21 mouse cellular contexts compared by ENCODE assay signal in the genomic region with DNA sequence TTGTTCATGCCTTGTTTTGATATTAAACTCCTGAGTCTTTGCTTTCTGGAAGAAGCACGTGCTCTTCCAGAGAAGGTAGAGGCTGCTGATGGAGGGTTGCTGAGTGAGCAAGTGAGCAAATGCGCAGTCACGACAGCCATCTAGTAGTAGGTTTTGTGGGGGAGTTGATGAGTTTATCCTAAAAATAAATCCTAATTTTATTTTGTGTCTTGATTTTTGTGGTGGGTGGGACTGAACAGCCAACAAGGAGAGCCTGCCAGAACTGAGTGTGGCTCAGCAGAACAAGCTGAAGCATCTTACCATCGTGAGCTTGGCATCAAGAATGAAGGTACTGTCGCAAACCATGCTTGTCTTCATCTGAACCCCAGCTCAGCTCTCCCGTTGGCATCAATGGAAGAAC. TPM values are rescaled to one million over a fixed set of nuclear protein-coding genes. Genes with fewer than 3 reads are reported as not detected.
A peak's percentile ranks its signal among the peaks of the same experiment; 100 is the strongest.
DNase-seq lines count a peak whose midpoint lies in the region; ATAC-seq and TF ChIP-seq lines count a peak whose summit lies in the region.
"Had no signal": no experiment of that assay in that cellular context is flagged by ENCODE, and none has a peak within 500 bp of the region (broad histone marks: within the 10 kb centered on the region; RNA-seq: fewer than 3 reads in every experiment).

No protein-coding gene starts in this region.

- peak; percentile 23 to 39 for DNase-seq in layer of hippocampus, adult 2 months (ENCODE audit: low spot score in 2 of 2)
- DNase-seq in layer of hippocampus, adult 9-10 months (ENCODE audit: low spot score) = no peak
- DNase-seq in liver, postnatal 0 days = no peak
- DNase-seq in liver, embryonic 11.5 days (ENCODE audit: low spot score) = no peak
- DNase-seq in left cerebral cortex, adult 9 months (ENCODE audit: low spot score in 2 of 2) = peak; percentile 21 to 33
- DNase-seq in telencephalon, adult 2 months (ENCODE audit: low read depth, low spot score) = peak; percentile 81
- DNase-seq in adrenal gland, adult 2 months = no peak
- DNase-seq: cerebellum, adult 11-12 months; cerebellum, postnatal 10 days; forebrain, postnatal 0 days; kidney, adult 2 months; lung, adult 2 months had no signal

- H3K4me2 ChIP-seq in liver, postnatal 0 days (ENCODE audit: low read depth, low read length) = no peak overlapping the region
- no peak overlapping the region for H3K4me2 ChIP-seq in liver, embryonic 11.5 days
- H3K4me2 ChIP-seq: hindbrain, embryonic 15.5 days; liver, embryonic 12.5 days; midbrain, embryonic 13.5 days had no signal

- no peak for ATAC-seq in liver, postnatal 0 days
- ATAC-seq in liver, embryonic 11.5 days (replicated peaks; ENCODE audit: low FRiP score) = no peak
- ATAC-seq: forebrain, postnatal 0 days; liver, embryonic 12.5 days; midbrain, embryonic 13.5 days had no signal

- WGBS in liver, postnatal 0 days (ENCODE audit: insufficient replicate concordance) = 91% methylated on average over 6 of the region's 6 CpGs
- 96% methylated on average over 6 of the region's 6 CpGs for WGBS in liver, embryonic 11.5 days

- peaks cover 53% of the 10 kb centered on the region for H3K36me3 ChIP-seq in liver, postnatal 0 days (replicated peaks; ENCODE audit: insufficient read depth, low read length)
- H3K36me3 ChIP-seq in liver, embryonic 11.5 days (ENCODE audit: control insufficient read depth, insufficient read depth, low read length) = peaks cover 20% of the 10 kb centered on the region; the same call in 1 of the 2 replicates

- H3K4me1 ChIP-seq in liver, postnatal 0 days (ENCODE audit: insufficient read depth) = no peaks in the 10 kb centered on the region; the same call in 1 of the 2 replicates
- no peaks in the 10 kb centered on the region for H3K4me1 ChIP-seq in liver, embryonic 11.5 days (replicated peaks; ENCODE audit: control insufficient read depth, insufficient read depth, low read length)
- H3K4me1 ChIP-seq: forebrain, embryonic 10.5 days; heart, embryonic 10.5 days; hindbrain, embryonic 15.5 days; limb, embryonic 10.5 days; liver, embryonic 12.5 days; megakaryocyte, embryonic 14.5 days; midbrain, embryonic 13.5 days had no signal

- no peak for TF ChIP-seq EP300 in liver, postnatal 0 days (IDR thresholded peaks at IDR 0.05; ENCODE audit: low read depth)

- H3K4me3 ChIP-seq in layer of hippocampus, adult 2 months = no peak overlapping the region
- H3K4me3 ChIP-seq in liver, postnatal 0 days (ENCODE audit: low read depth, low read length) = no peak overlapping the region
- H3K4me3 ChIP-seq in liver, embryonic 11.5 days (ENCODE audit: low read depth, low read length) = no peak overlapping the region
- H3K4me3 ChIP-seq: forebrain, embryonic 10.5 days; heart, embryonic 10.5 days; hindbrain, embryonic 15.5 days; limb, embryonic 10.5 days; liver, embryonic 12.5 days; megakaryocyte, embryonic 14.5 days; midbrain, embryonic 13.5 days had no signal

- TF ChIP-seq CTCF in layer of hippocampus, adult 2 months (conservative IDR thresholded peaks at IDR 0.05) = no peak
- no peak for TF ChIP-seq CTCF in liver, postnatal 0 days (IDR thresholded peaks at IDR 0.05; ENCODE audit: low read depth)

- H3K27ac ChIP-seq in layer of hippocampus, adult 2 months = 0 out of 2 replicates have a peak overlapping the region, but pooled peaks have one; percentile 44
- peak overlapping the region; percentile 66; the same call in 1 of the 2 replicates for H3K27ac ChIP-seq in liver, postnatal 0 days (ENCODE audit: low read depth)
- no peak overlapping the region for H3K27ac ChIP-seq in liver, embryonic 11.5 days (ENCODE audit: low read depth, low read length)
- H3K27ac ChIP-seq: forebrain, embryonic 10.5 days; heart, embryonic 10.5 days; hindbrain, embryonic 15.5 days; kidney, postnatal 0 days; limb, embryonic 10.5 days; liver, embryonic 12.5 days; midbrain, embryonic 13.5 days; stomach, postnatal 0 days had no signal

- no peak overlapping the region for H3K9ac ChIP-seq in liver, postnatal 0 days (replicated peaks)
- no peak overlapping the region for H3K9ac ChIP-seq in liver, embryonic 11.5 days (ENCODE audit: low read depth, low read length)
- H3K9ac ChIP-seq: forebrain, postnatal 0 days; hindbrain, embryonic 15.5 days; liver, embryonic 12.5 days; midbrain, embryonic 13.5 days had no signal

- no peaks in the 10 kb centered on the region for H3K9me3 ChIP-seq in liver, postnatal 0 days (ENCODE audit: low read length)
- no peaks in the 10 kb centered on the region for H3K9me3 ChIP-seq in liver, embryonic 11.5 days (ENCODE audit: control insufficient read depth, low read length)
- H3K9me3 ChIP-seq: forebrain, embryonic 10.5 days; heart, embryonic 10.5 days; hindbrain, embryonic 15.5 days; limb, embryonic 10.5 days; liver, embryonic 12.5 days; megakaryocyte, embryonic 14.5 days; midbrain, embryonic 13.5 days had no signal

- H3K27me3 ChIP-seq in liver, postnatal 0 days (ENCODE audit: insufficient read depth, low read length) = no peaks in the 10 kb centered on the region
- no peaks in the 10 kb centered on the region for H3K27me3 ChIP-seq in liver, embryonic 11.5 days (replicated peaks; ENCODE audit: control insufficient read depth, insufficient read depth, low read length)
- H3K27me3 ChIP-seq: hindbrain, embryonic 15.5 days; liver, embryonic 12.5 days; megakaryocyte, embryonic 14.5 days; midbrain, embryonic 13.5 days had no signal

RNA-seq across cellular contexts. Expression of a gene that starts 13.8 kb away (rescaled TPM):
- total RNA-seq in layer of hippocampus, adult 2 months (2021) = 10 to 100 TPM; 19.5 to 20.6 TPM
- polyA plus RNA-seq in liver, postnatal 0 days (2015; fragmentation: Nextera tagmentation; extraction: Ambion mirVana) = 8.5 and 9.8 TPM in 2 replicates
- 30.8 and 33.4 TPM in 2 replicates for polyA plus RNA-seq in liver, embryonic 11.5 days (2014; fragmentation: Nextera tagmentation; extraction: Ambion mirVana)
- total RNA-seq in adrenal gland, adult 2 months (2021) = 10 to 100 TPM in 1 of 2 experiments, 1 to 10 TPM in 1; 9.8 to 10.2 TPM
- 15.8 and 18.0 TPM in 2 replicates for polyA plus RNA-seq in adrenal gland, adult 2 months (2012; rRNA removed)

RNA-seq across cellular contexts. Expression of a gene that starts 14.1 kb away (rescaled TPM):
- 10 to 100 TPM; 49.0 to 54.7 TPM for total RNA-seq in layer of hippocampus, adult 2 months (2021)
- 25.2 and 29.6 TPM in 2 replicates for polyA plus RNA-seq in liver, postnatal 0 days (2015; fragmentation: Nextera tagmentation; extraction: Ambion mirVana)
- 48.1 and 52.1 TPM in 2 replicates for polyA plus RNA-seq in liver, embryonic 11.5 days (2014; fragmentation: Nextera tagmentation; extraction: Ambion mirVana)
- total RNA-seq in adrenal gland, adult 2 months (2021) = 10 to 100 TPM; 29.3 to 39.5 TPM
- polyA plus RNA-seq in adrenal gland, adult 2 months (2012; rRNA removed) = 10.2 and 12.8 TPM in 2 replicates

Comparison
In these comparisons a context has a peak if more than half of its experiments do, and no peak if none do; other contexts are left out.
1. DNase-seq: peak in layer of hippocampus, adult 2 months (2 of 2), left cerebral cortex, adult 9 months (2 of 2) and telencephalon, adult 2 months (single experiment); none in layer of hippocampus, adult 9-10 months (single experiment), liver, postnatal 0 days (single experiment), liver, embryonic 11.5 days (single experiment) and adrenal gland, adult 2 months (single experiment).